Mouse (Mus musculus): Measurements from ENCODE around the gene Usp40.

Gene Usp40

GRCm38 (mm10) chr1:87941765-87942164 is 66.6 kb downstream of the Usp40 start:
- no peak for DNase-seq

GRCm38 (mm10) chr1:87936516-87936915 is 71.8 kb downstream of the Usp40 start:
- no peak for DNase-seq

- DNase-seq = no peak
Measured at GRCm38 (mm10) chr1:87936075-87936474, 72.3 kb downstream of the Usp40 start.

- no peak for DNase-seq
Measured at GRCm38 (mm10) chr1:87935546-87935945, 72.8 kb downstream of the Usp40 start.

- DNase-seq = no peak
Measured at GRCm38 (mm10) chr1:87935095-87935494, 73.3 kb downstream of the Usp40 start.

GRCm38 (mm10) chr1:87933051-87933450 is 75.3 kb downstream of the Usp40 start:
- no peak for DNase-seq

- DNase-seq = no peak
Measured at GRCm38 (mm10) chr1:87929730-87930129, 78.6 kb downstream of the Usp40 start.

- DNase-seq = no peak
Measured at GRCm38 (mm10) chr1:87924888-87925287, 83.5 kb downstream of the Usp40 start.

GRCm38 (mm10) chr1:87922666-87923065 is 85.7 kb downstream of the Usp40 start:
- DNase-seq = peak; percentile 75

GRCm38 (mm10) chr1:87920056-87920614 is 88.2 kb downstream of the Usp40 start:
- no peak for DNase-seq

GRCm38 (mm10) chr1:87918061-87918460 is 90.3 kb downstream of the Usp40 start:
- DNase-seq = no peak

- no peak for DNase-seq
Measured at GRCm38 (mm10) chr1:87917361-87917760, 91.0 kb downstream of the Usp40 start.

- DNase-seq = no peak
Measured at GRCm38 (mm10) chr1:87913356-87913755, 95.0 kb downstream of the Usp40 start.

- no peak for DNase-seq
Measured at GRCm38 (mm10) chr1:87910428-87910827, 97.9 kb downstream of the Usp40 start.

GRCm38 (mm10) chr1:87909565-87909964 is 98.8 kb downstream of the Usp40 start:
- no peak for DNase-seq

- DNase-seq = no peak
Measured at GRCm38 (mm10) chr1:87908736-87909135, 99.6 kb downstream of the Usp40 start.

- no peak for DNase-seq
Measured at GRCm38 (mm10) chr1:87908006-87908405, 100.3 kb downstream of the Usp40 start.

GRCm38 (mm10) chr1:87906361-87906956 is 101.9 kb downstream of the Usp40 start:
- no peak for DNase-seq

GRCm38 (mm10) chr1:87902186-87902585 is 106.2 kb downstream of the Usp40 start:
- DNase-seq = no peak

GRCm38 (mm10) chr1:87900979-87901378 is 107.4 kb downstream of the Usp40 start:
- peak; percentile 43 for DNase-seq

GRCm38 (mm10) chr1:87899701-87900100 is 108.7 kb downstream of the Usp40 start:
- DNase-seq = no peak

- DNase-seq = no peak
Measured at GRCm38 (mm10) chr1:87896921-87897320, 111.4 kb downstream of the Usp40 start.

Data from lung, postnatal 14 days (tissue).